Mouse (Mus musculus) activated CD4-positive, CD25-positive, alpha-beta regulatory T cell, adult 9 weeks (primary cell): Measurements from ENCODE around the gene Msgn1. TPM values are rescaled to one million over a fixed set of nuclear protein-coding genes. Genes with fewer than 3 reads are reported as not detected.

Experiments used
- polyA plus RNA-seq: library from polyadenylated mRNA; unstranded; fragments of 100-300 nt; shearing (Covaris generic); gene quantifications from one replicate; pipeline ENCODE4 v1.2.1, GENCODE M21; 2017

Msgn1 gene
- polyA plus RNA-seq = 0.62 TPM

DNA sequence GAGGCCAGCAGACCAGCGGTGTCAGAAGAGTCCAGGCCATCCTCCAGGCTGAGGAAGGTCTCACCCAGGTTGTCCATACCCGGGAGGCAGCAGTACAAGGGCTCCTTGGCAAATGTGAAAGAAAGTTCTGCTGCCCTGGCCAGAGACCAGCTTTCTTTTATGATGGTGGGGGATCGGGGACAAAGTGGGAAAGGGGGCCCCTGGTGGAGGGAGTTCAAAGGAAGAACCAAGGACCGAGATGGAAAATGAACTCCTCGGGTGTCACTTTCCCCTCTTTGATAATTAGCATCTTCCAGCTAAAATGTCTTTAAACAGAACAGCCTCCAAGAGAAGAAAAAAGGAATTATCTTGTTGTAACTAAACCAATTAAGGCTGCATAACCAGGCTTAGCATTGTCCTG lies at the start of gene Msgn1:
TSS of gene Msgn1 (minus strand) at position 101 of the 400 bp plus-strand sequence.

Other genes starting within 250 kb of the Msgn1 start
- not detected for gene Kcns3, start 57.9 kb downstream of the Msgn1 start, polyA plus RNA-seq
- 4.6 TPM for gene Gen1, start 56.8 kb upstream of the Msgn1 start, polyA plus RNA-seq
- 201 TPM for gene Smc6, start 56.9 kb upstream of the Msgn1 start, polyA plus RNA-seq
- not detected for gene Vsnl1, start 227.6 kb upstream of the Msgn1 start, polyA plus RNA-seq
- gene Rad51ap2, start 247.1 kb upstream of the Msgn1 start, polyA plus RNA-seq = not detected